Mouse (Mus musculus) ES-Bruce4 (cell line): ENCODE data around the gene Tnfrsf11a.

Experiments
- CTCF ChIP-seq: IDR thresholded peaks from one replicate; pipeline ENCODE4 v1.8.1; 2011; ENCODE audit warnings: low read depth, low read length
- EP300 ChIP-seq: IDR thresholded peaks from 2 replicates; pipeline ENCODE4 v1.6.1; 2011; ENCODE audit warnings: low read depth, low read length; ENCODE audit not compliant: insufficient read depth
- POLR2A ChIP-seq: IDR thresholded peaks from one replicate; pipeline ENCODE4 v1.8.1; 2011; ENCODE audit warnings: low read length; ENCODE audit not compliant: insufficient read depth

DNA sequence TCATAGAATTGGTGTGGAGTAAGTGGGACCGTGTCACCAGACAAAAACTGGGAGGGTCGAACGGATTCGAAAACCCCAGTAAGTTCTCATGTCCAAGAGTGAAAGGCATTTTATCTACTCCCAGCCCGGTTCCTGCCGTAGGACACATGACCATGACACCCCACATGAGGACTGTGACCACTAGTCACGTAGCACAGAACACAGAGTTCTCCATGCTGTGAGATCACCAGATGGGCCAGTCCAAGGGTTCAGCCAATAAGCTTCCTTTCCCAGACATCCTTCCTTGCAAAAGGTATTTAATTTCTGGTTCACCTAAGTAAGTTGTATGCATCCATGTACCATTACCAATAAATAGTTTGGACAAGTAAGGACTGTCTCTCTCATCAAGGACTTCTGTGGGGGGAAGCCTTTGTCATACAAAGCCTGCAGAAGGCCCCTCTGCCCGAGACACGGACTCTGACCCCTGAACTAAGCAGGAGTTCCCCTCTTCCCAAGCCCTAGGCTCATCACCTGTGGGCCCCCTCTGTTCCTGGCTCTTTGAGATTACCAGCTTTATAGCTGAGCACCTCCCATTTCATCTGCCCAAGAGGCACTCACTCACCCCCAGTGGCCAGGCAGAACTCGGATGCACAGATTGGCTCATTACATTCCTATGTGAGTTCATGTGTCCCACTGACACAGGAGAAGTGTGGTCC lies 26.7 kb downstream of the Tnfrsf11a start:
- no peak for TF ChIP-seq POLR2A
- no peak for TF ChIP-seq CTCF
- no peak for TF ChIP-seq EP300
